Mouse (Mus musculus): ENCODE measurements around the gene Dgki. TPM values are rescaled to one million over a fixed set of nuclear protein-coding genes. Genes with fewer than 3 reads are reported as not detected.
A peak's percentile ranks its signal among the peaks of the same experiment; 100 is the strongest.

Dgki gene
- total RNA-seq (2012; rRNA removed), result 0.94 and 2.6 TPM in 2 replicates

DNA sequence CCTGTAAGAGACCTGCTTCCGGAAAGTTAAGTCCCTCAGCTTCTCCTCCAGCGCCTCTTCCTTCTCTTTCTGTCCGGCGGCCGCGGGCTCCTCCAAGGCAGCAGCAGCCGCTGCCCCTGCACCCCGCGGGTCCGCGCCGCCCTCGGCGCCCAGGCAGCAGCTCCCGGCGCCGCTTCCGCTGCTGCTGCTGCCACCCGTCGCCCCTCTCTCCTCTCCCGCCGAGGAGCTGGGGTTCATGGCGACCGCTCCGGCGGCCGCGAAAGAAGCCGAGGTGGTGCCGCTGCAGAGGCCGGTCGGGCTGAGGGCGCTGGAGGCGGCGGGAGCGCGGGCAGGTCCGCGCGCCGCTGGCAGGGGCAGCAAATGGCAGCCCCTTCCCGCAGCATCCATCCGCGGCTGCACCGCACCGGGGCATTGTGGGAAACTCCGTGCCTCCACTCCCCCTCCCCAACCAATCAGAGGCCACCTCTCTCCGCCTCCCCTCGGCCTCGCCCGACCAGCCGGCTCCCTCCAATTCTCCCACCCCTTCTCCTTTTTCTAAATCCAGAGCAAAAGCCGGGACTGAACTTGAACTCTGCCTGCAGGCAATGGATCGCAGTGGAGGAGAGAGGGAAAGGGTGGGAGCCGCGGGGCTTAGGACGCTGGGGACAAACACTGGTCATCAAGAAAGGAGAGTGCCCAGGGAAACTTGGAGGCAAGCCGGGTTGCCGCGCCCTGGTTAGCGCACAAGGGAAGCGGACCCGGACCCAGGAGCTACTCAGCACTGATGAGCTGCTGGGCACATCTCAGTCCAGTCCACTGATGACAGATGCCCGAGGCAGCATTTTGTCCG is at the start of gene Dgki:
Gene Dgki, minus strand, starts transcription at position 623 of the 829 bp plus-strand sequence.
- TF ChIP-seq HCFC1 (IDR thresholded peaks at IDR 0.05; ENCODE audit: borderline replicate concordance, insufficient read depth, low read length) (no peak), CHD2 (IDR thresholded peaks at IDR 0.05; ENCODE audit: low read depth, low read length) (no peak), ZC3H11A (IDR thresholded peaks at IDR 0.05; ENCODE audit: borderline replicate concordance, low read depth, low read length) (no peak), ZNF384 (IDR thresholded peaks at IDR 0.05; ENCODE audit: low read depth, low read length) (no peak)
- no peaks in the 10 kb centered on the region for H3K36me3 ChIP-seq (ENCODE audit: control insufficient read depth, insufficient read depth, low read length, poor library complexity, severe bottlenecking)
- H3K4me3 ChIP-seq (ENCODE audit: insufficient read depth in 1 of 2, low read depth in 1 of 2, low read length in 2 of 2, poor library complexity in 1 of 2, severe bottlenecking in 1 of 2), result peak within 1 kb of the TSS; percentile 64 to 83
- H3K4me1 ChIP-seq (ENCODE audit: control insufficient read depth in 2 of 2, insufficient read depth in 2 of 2, low read length in 2 of 2, poor library complexity in 1 of 2), result no peaks in the 10 kb centered on the region; a peak in 1 of 4 replicates
- no peak within 1 kb of the TSS for H3K27ac ChIP-seq (ENCODE audit: insufficient read depth, low read depth, low read length, poor library complexity, severe bottlenecking)
- in situ Hi-C loops (cut with MboI; ENCODE audit: low sequenced_read_pairs in 2 of 2, unreplicated experiment in 2 of 2), result no loop called here
- peak within 1 kb of the TSS; percentile 36; the same call in 1 of the 2 replicates for H3K9ac ChIP-seq (ENCODE audit: insufficient read depth, low read depth, low read length, poor library complexity, severe bottlenecking)
- peak; percentile 29 for DNase-seq (ENCODE audit: low read depth, low spot score)
- H3K9me3 ChIP-seq (ENCODE audit: control insufficient read depth, insufficient read depth, low read depth, low read length), result no peaks in the 10 kb centered on the region

DNA sequence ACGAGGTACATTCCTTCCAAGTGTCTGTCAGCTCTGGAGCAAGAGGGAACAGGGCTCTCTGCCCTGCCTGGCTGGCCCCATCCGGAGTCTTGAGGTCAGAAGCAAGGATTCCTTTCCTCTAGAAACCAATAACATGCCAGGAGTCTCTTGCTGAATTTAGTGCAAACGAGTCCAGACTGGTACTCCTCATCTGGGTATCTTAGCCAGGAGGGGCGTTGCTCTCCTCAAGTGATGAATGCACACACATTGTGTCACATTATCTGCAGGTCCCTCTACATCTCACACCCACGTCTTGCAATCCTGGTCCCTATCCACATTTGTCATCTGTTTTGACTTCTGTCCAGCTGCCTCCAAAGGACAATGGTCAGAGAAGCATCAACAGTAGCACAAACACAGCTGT is 47.6 kb upstream of the Dgki start:
- Histone ChIP-seq H3K4me1 (ENCODE audit: control insufficient read depth in 2 of 2, insufficient read depth in 2 of 2, low read length in 2 of 2, poor library complexity in 1 of 2) (peaks cover 0 to 2% of the 10 kb centered on the region in 2 experiments; a peak in 2 of 4 replicates), H3K27ac (ENCODE audit: insufficient read depth, low read depth, low read length, poor library complexity, severe bottlenecking) (no peak overlapping the region), H3K36me3 (ENCODE audit: control insufficient read depth, insufficient read depth, low read length, poor library complexity, severe bottlenecking) (no peaks in the 10 kb centered on the region), H3K4me3 (ENCODE audit: insufficient read depth in 1 of 2, low read depth in 1 of 2, low read length in 2 of 2, poor library complexity in 1 of 2, severe bottlenecking in 1 of 2) (no peak overlapping the region), H3K9ac (ENCODE audit: insufficient read depth, low read depth, low read length, poor library complexity, severe bottlenecking) (no peak overlapping the region), H3K9me3 (ENCODE audit: control insufficient read depth, insufficient read depth, low read depth, low read length) (no peaks in the 10 kb centered on the region)
- no peak for DNase-seq (ENCODE audit: low read depth, low spot score)
- in situ Hi-C loops (cut with MboI; ENCODE audit: low sequenced_read_pairs in 2 of 2, unreplicated experiment in 2 of 2), result no loop called here
- TF ChIP-seq ZNF384 (IDR thresholded peaks at IDR 0.05; ENCODE audit: low read depth, low read length), result no peak
- no peak for TF ChIP-seq HCFC1 (IDR thresholded peaks at IDR 0.05; ENCODE audit: borderline replicate concordance, insufficient read depth, low read length)
- no peak for TF ChIP-seq CHD2 (IDR thresholded peaks at IDR 0.05; ENCODE audit: low read depth, low read length)
- TF ChIP-seq MAFK (IDR thresholded peaks at IDR 0.05; ENCODE audit: insufficient read depth, low read depth, low read length), result no peak
- TF ChIP-seq ZC3H11A (IDR thresholded peaks at IDR 0.05; ENCODE audit: borderline replicate concordance, low read depth, low read length), result no peak

DNA sequence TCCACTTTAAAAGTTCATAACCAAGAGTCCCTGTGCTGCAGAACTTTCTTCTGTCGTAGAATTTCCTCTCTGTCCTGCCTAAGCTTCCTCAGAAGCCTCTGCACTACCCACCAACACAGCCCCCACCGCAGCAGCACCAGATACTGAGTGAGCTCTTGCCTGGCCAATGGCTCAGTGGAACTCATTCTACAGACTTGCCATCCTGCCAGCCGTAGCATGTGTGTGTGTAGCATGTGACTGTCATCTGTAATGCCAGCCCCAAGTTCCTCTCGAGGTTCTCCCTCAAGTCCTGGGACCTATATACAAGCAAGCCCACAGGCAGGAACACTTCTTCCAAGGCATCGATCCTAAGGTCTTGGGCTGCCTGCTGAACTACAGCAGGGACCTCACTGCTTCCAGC is 38.1 kb upstream of the Dgki start:
- no peak for DNase-seq (ENCODE audit: low read depth, low spot score)
- no peak overlapping the region for H3K4me3 ChIP-seq (ENCODE audit: insufficient read depth in 1 of 2, low read depth in 1 of 2, low read length in 2 of 2, poor library complexity in 1 of 2, severe bottlenecking in 1 of 2)
- H3K4me1 ChIP-seq (ENCODE audit: control insufficient read depth in 2 of 2, insufficient read depth in 2 of 2, low read length in 2 of 2, poor library complexity in 1 of 2), result peaks cover 7 to 8% of the 10 kb centered on the region in 2 experiments; a peak in 2 of 4 replicates
- TF ChIP-seq ZC3H11A (IDR thresholded peaks at IDR 0.05; ENCODE audit: borderline replicate concordance, low read depth, low read length), result no peak
- no peak for TF ChIP-seq ZNF384 (IDR thresholded peaks at IDR 0.05; ENCODE audit: low read depth, low read length)
- no peak for TF ChIP-seq HCFC1 (IDR thresholded peaks at IDR 0.05; ENCODE audit: borderline replicate concordance, insufficient read depth, low read length)
- no peak for TF ChIP-seq MAFK (IDR thresholded peaks at IDR 0.05; ENCODE audit: insufficient read depth, low read depth, low read length)
- no peak for TF ChIP-seq CHD2 (IDR thresholded peaks at IDR 0.05; ENCODE audit: low read depth, low read length)
- H3K9me3 ChIP-seq (ENCODE audit: control insufficient read depth, insufficient read depth, low read depth, low read length), result no peaks in the 10 kb centered on the region
- H3K36me3 ChIP-seq (ENCODE audit: control insufficient read depth, insufficient read depth, low read length, poor library complexity, severe bottlenecking), result no peaks in the 10 kb centered on the region
- H3K27ac ChIP-seq (ENCODE audit: insufficient read depth, low read depth, low read length, poor library complexity, severe bottlenecking), result no peak overlapping the region
- in situ Hi-C loops (cut with MboI; ENCODE audit: low sequenced_read_pairs in 2 of 2, unreplicated experiment in 2 of 2), result no loop called here
- no peak overlapping the region for H3K9ac ChIP-seq (ENCODE audit: insufficient read depth, low read depth, low read length, poor library complexity, severe bottlenecking)

DNA sequence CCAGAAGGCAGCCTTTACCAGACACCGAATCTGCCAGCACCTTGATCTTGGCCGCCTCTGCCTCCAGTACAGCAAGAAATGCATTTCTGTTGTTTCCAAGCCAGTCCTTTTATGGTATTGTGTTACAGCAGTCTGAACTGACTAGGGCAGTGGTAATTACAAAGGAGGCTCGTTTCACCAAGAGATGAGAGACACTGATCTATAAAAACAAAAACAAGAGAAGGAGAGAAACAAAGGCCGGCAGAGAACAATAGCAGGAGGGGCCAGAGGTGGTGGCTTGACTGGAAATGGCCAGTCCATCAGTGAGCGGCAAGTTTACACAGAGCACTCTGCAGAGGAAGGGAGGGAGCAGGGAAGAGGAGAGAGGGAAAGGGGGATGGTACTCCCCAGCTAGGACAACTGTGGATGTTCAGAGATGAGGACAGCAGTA is 36.9 kb upstream of the Dgki start:
- DNase-seq (ENCODE audit: low read depth, low spot score), result peak; percentile 65

More for the DNA sequence above, 36.9 kb upstream of the Dgki start:
- in situ Hi-C loops (cut with MboI; ENCODE audit: low sequenced_read_pairs in 2 of 2, unreplicated experiment in 2 of 2), result no loop called here
- Histone ChIP-seq H3K9ac (ENCODE audit: insufficient read depth, low read depth, low read length, poor library complexity, severe bottlenecking) (no peak overlapping the region), H3K27ac (ENCODE audit: insufficient read depth, low read depth, low read length, poor library complexity, severe bottlenecking) (no peak overlapping the region), H3K36me3 (ENCODE audit: control insufficient read depth, insufficient read depth, low read length, poor library complexity, severe bottlenecking) (no peaks in the 10 kb centered on the region), H3K9me3 (ENCODE audit: control insufficient read depth, insufficient read depth, low read depth, low read length) (no peaks in the 10 kb centered on the region), H3K4me1 (ENCODE audit: control insufficient read depth in 2 of 2, insufficient read depth in 2 of 2, low read length in 2 of 2, poor library complexity in 1 of 2) (peaks cover 7 to 8% of the 10 kb centered on the region in 2 experiments; a peak in 2 of 4 replicates), H3K4me3 (ENCODE audit: insufficient read depth in 1 of 2, low read depth in 1 of 2, low read length in 2 of 2, poor library complexity in 1 of 2, severe bottlenecking in 1 of 2) (no peak overlapping the region)
- TF ChIP-seq HCFC1 (IDR thresholded peaks at IDR 0.05; ENCODE audit: borderline replicate concordance, insufficient read depth, low read length) (no peak), CHD2 (IDR thresholded peaks at IDR 0.05; ENCODE audit: low read depth, low read length) (no peak), ZNF384 (IDR thresholded peaks at IDR 0.05; ENCODE audit: low read depth, low read length) (no peak), ZC3H11A (IDR thresholded peaks at IDR 0.05; ENCODE audit: borderline replicate concordance, low read depth, low read length) (no peak), MAFK (IDR thresholded peaks at IDR 0.05; ENCODE audit: insufficient read depth, low read depth, low read length) (no peak)

All from ES-E14 (cell line).